Mouse (Mus musculus) right cerebral cortex, postnatal 36 days (tissue): ENCODE measurements around the gene Col2a1.

Experiments
- DNase-seq, 2 experiments: peaks; one replicate each; pipeline ENCODE4 v3.0.0; 2022; ENCODE audit warnings: low spot score in 2 of 2, mixed read lengths in 1 of 2

Col2a1 gene

GRCm38 (mm10) chr15:98002991-98003821, 1.3 kb downstream of the Col2a1 start:
- DNase-seq: no peak

- no peak for DNase-seq
Measured at GRCm38 (mm10) chr15:98002113-98002990, 2.1 kb downstream of the Col2a1 start.

- no peak for DNase-seq
Measured at GRCm38 (mm10) chr15:98001321-98002112, 3.0 kb downstream of the Col2a1 start.

- no peak for DNase-seq
Measured at GRCm38 (mm10) chr15:97999991-98000390, 4.5 kb downstream of the Col2a1 start.

GRCm38 (mm10) chr15:97999546-97999945, 4.9 kb downstream of the Col2a1 start:
- DNase-seq: no peak

GRCm38 (mm10) chr15:97996716-97997256, 7.7 kb downstream of the Col2a1 start:
- no peak for DNase-seq

- peak; percentile 69 to 77 for DNase-seq
Measured at GRCm38 (mm10) chr15:97992712-97993286, 11.7 kb downstream of the Col2a1 start.

GRCm38 (mm10) chr15:97992027-97992711, 12.3 kb downstream of the Col2a1 start:
- DNase-seq: no peak

- no peak for DNase-seq
Measured at GRCm38 (mm10) chr15:97991285-97991895, 13.1 kb downstream of the Col2a1 start.

GRCm38 (mm10) chr15:97990721-97991120, 13.8 kb downstream of the Col2a1 start:
- DNase-seq: no peak

- no peak for DNase-seq
Measured at GRCm38 (mm10) chr15:97990124-97990523, 14.4 kb downstream of the Col2a1 start.

- no peak for DNase-seq
Measured at GRCm38 (mm10) chr15:97989544-97989943, 15.0 kb downstream of the Col2a1 start.

- no peak for DNase-seq
Measured at GRCm38 (mm10) chr15:97981560-97981959, 22.9 kb downstream of the Col2a1 start.

- no peak for DNase-seq
Measured at GRCm38 (mm10) chr15:97973248-97974005, 31.1 kb downstream of the Col2a1 start.

- DNase-seq: no peak
Measured at GRCm38 (mm10) chr15:97972580-97972979, 31.9 kb downstream of the Col2a1 start.

GRCm38 (mm10) chr15:97970299-97970698, 34.2 kb downstream of the Col2a1 start:
- no peak for DNase-seq

- DNase-seq: no peak
Measured at GRCm38 (mm10) chr15:97965311-97966045, 39.0 kb downstream of the Col2a1 start.

- DNase-seq: no peak
Measured at GRCm38 (mm10) chr15:97964836-97965187, 39.7 kb downstream of the Col2a1 start.
